Mouse (Mus musculus) midbrain, embryonic 11.5 days (tissue): ENCODE data around the gene Grik3. TPM values are rescaled to one million over a fixed set of nuclear protein-coding genes. Genes with fewer than 3 reads are reported as not detected.

Experiments
- ATAC-seq: fragments of 200-750 bp; cut with Nextera tagmentation; 2 replicates; pipeline ENCODE4 v1.8.0; 2017; ENCODE audit warnings: moderate TSS enrichment, moderate library complexity; ENCODE audit not compliant: low FRiP score
- DNase-seq: peaks from one replicate; pipeline ENCODE4 v3.0.0; 2015; ENCODE audit warnings: low spot score; ENCODE audit errors: missing footprints
- H3K27ac ChIP-seq: fragments of 300-500 bp; sonication (generic); 2 replicates; pipeline ENCODE4 v1.5.1; 2014; ENCODE audit warnings: low read depth, low read length
- H3K27me3 ChIP-seq: fragments of 300-500 bp; sonication (generic); 2 replicates; pipeline ENCODE4 v1.6.1; 2014; ENCODE audit warnings: mild to moderate bottlenecking, low read length, moderate library complexity, mixed read lengths; ENCODE audit not compliant: control insufficient read depth, insufficient read depth
- H3K36me3 ChIP-seq: fragments of 300-500 bp; sonication (generic); 2 replicates; pipeline ENCODE4 v1.6.1; 2014; ENCODE audit warnings: mild to moderate bottlenecking, low read length, moderate library complexity, mixed read lengths; ENCODE audit not compliant: control insufficient read depth, insufficient read depth
- H3K4me1 ChIP-seq: fragments of 300-500 bp; sonication (generic); 2 replicates; pipeline ENCODE4 v1.6.1; 2014; ENCODE audit warnings: low read length; ENCODE audit not compliant: control insufficient read depth, insufficient read depth
- H3K4me2 ChIP-seq: fragments of 300-500 bp; sonication (generic); 2 replicates; pipeline ENCODE4 v1.6.1; 2014; ENCODE audit warnings: mild to moderate bottlenecking, moderate library complexity
- H3K4me3 ChIP-seq: fragments of 300-500 bp; sonication (generic); 2 replicates; pipeline ENCODE4 v1.5.1; 2014; ENCODE audit warnings: low read depth, low read length
- H3K9ac ChIP-seq: fragments of 300-500 bp; sonication (generic); 2 replicates; pipeline ENCODE4 v1.6.1; 2014; ENCODE audit warnings: low read length
- H3K9me3 ChIP-seq: fragments of 300-500 bp; sonication (generic); 2 replicates; pipeline ENCODE4 v1.6.1; 2016; ENCODE audit warnings: low read length; ENCODE audit not compliant: control insufficient read depth
- WGBS: fragments of 180-500 bp; shearing (Covaris S2); extraction: QIAGEN DNeasy Blood & Tissue Kit; methylation state at CpG from one replicate; pipeline ENCODE4 v1.1.7; 2014; 5-methylcytosine and 5-hydroxymethylcytosine counted together
- polyA plus RNA-seq: library from polyadenylated mRNA; unstranded; fragments of >200 nt; fragmentation: Nextera tagmentation; extraction: Ambion mirVana; gene quantifications from 2 replicates; pipeline ENCODE4 v1.2.1, GENCODE M21; 2014

Grik3 gene
- polyA plus RNA-seq, 1 experiment from 2014 or later: 0.60 TPM

DNA sequence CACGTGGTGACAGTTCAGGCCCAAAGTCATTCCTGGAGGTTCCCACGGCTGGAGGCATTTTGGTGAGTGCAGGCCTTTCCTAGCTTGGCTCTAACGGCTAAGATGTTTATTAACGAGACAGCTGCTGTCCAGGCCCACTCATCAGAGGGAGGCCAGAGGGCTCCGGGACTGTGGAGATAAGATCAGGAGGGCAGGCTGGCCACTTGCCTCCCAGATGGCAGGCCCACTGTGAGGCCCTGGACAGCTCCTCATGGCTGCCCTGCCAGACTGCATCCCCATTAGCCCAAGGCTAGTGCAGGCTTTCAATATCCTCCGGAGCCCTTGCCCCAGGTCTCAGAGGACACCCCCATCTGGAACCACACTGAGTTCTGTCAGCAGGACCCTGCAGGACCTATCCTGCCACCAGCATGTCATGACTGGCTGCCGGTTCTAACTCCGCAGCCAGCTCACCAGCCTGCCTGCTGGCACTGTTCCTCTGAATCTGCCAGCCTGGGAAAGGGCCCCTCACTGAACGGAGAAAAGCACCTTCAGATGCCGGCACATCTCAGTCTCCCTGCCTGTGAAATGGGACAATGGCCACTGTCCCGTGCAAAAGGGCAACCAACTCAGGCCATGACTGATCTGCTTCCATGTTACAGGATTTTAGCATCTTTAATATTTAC, 20.7 kb upstream of the Grik3 start:
- DNase-seq (no peak), ATAC-seq (no peak)
- 57% methylated on average over 11 of the region's 11 CpGs for WGBS
- H3K27me3 ChIP-seq: no peaks in the 10 kb centered on the region
- H3K4me2 ChIP-seq: no peak overlapping the region
- H3K9ac ChIP-seq: no peak overlapping the region
- no peaks in the 10 kb centered on the region for H3K36me3 ChIP-seq
- H3K4me3 ChIP-seq: no peak overlapping the region
- H3K9me3 ChIP-seq: no peaks in the 10 kb centered on the region
- H3K27ac ChIP-seq: no peak overlapping the region
- H3K4me1 ChIP-seq: no peaks in the 10 kb centered on the region

DNA sequence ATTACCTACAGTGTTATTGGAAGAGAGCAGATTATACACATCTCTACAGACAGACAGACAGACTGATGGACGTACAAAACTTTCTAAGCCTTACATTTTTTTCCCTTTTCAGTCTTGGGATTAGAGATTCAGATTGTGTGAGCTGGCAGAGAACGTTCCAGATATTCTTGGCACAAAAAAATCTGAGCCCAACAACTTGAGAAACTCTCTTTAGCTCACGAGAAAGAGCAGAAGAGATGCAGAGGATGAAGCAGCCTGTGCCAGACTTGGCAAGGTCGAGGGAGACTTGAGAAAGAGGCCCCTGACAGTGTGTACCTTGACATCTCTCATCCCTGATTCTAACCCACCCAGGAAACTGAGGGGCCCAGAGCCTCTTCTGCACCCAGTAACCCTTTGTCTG, 15.6 kb upstream of the Grik3 start:
- H3K27ac ChIP-seq: no peak overlapping the region
- WGBS: 79% methylated on average over 4 of the region's 4 CpGs
- peaks cover 3% of the 10 kb centered on the region; the same call in 1 of the 2 replicates for H3K27me3 ChIP-seq

DNA sequence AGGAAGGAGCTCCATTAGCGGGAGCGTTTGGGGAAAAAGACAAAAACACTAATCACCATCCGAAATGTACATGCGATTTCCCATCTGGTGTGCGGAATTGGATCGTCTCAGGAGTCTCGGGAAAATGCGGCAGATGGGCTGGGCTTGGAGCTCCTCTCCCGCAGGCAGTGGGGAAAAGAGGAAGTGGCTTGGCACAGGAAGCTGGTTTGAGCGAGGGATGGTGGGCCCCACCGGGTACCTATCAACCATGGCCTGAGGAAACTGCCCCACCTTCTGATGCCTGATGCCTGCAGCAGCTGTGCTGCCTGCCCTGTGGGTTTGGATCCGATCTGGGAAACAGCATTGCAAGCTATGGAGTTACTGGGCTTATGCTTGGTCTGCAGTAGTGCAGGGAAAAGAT, 12.4 kb upstream of the Grik3 start:
- peaks cover 5% of the 10 kb centered on the region; the same call in 1 of the 2 replicates for H3K27me3 ChIP-seq
- WGBS: 41% methylated on average over 12 of the region's 12 CpGs
- H3K9me3 ChIP-seq: no peaks in the 10 kb centered on the region
- H3K4me2 ChIP-seq: no peak overlapping the region
- H3K9ac ChIP-seq: no peak overlapping the region
- no peak for ATAC-seq
- no peaks in the 10 kb centered on the region for H3K36me3 ChIP-seq
- no peak for DNase-seq
- peaks cover 2% of the 10 kb centered on the region; the same call in 1 of the 2 replicates for H3K4me1 ChIP-seq
- no peak overlapping the region for H3K27ac ChIP-seq
- no peak overlapping the region for H3K4me3 ChIP-seq

More for the DNA sequence above, 15.6 kb upstream of the Grik3 start:
- H3K9me3 ChIP-seq: no peaks in the 10 kb centered on the region
- no peaks in the 10 kb centered on the region for H3K36me3 ChIP-seq
- no peak overlapping the region for H3K9ac ChIP-seq
- H3K4me2 ChIP-seq: no peak overlapping the region
- ATAC-seq: no peak
- no peak overlapping the region for H3K4me3 ChIP-seq
- H3K4me1 ChIP-seq: no peaks in the 10 kb centered on the region
- DNase-seq: no peak

DNA sequence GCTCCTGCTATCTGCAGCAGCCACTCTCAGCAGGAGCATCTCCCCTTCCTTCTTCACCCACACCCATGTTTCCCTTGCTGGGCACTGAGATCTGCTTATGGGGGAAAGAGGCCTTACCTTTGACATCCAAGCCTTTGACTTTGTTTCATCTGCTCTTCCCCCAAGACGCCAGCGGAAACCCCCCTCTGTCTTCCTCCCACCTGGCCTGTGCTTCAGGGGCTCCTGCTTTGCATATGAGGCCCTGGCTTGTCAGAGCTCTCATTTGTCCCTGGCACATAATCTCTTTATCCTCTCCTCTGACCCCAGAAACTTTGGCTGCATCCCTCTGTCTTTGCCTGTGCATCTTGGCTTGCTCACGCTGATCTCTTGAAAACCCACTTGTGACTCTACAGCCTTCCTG, 9.2 kb upstream of the Grik3 start:
- ATAC-seq: no peak
- peaks cover 14% of the 10 kb centered on the region for H3K4me1 ChIP-seq
- H3K27ac ChIP-seq: no peak overlapping the region
- H3K9ac ChIP-seq: no peak overlapping the region
- DNase-seq: no peak
- H3K36me3 ChIP-seq: no peaks in the 10 kb centered on the region
- no peaks in the 10 kb centered on the region for H3K9me3 ChIP-seq
- no peak overlapping the region for H3K4me2 ChIP-seq
- WGBS: 15% methylated on average over 3 of the region's 3 CpGs
- no peak overlapping the region for H3K4me3 ChIP-seq
- H3K27me3 ChIP-seq: peaks cover 26% of the 10 kb centered on the region

DNA sequence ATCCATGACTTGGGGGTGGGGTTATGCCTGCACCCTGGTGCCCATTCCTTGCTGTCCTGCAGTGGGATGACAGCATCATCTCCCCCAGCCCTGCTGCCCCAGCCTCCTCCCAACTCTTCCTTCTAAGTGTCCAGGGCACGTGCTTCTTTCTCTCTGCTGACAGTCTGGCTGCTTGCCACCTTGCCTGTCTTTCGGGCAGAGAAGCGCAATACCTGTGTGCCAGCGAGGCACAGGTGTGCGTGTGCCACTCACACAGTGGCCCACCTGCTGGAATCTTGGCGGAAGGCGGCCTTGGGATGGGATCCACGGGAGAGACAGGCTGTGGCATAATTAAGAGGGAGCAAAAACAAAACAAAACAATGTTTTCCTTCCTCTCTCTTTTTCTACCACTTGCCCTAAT, 6.4 kb upstream of the Grik3 start:
- H3K27me3 ChIP-seq: peaks cover 51% of the 10 kb centered on the region
- H3K9me3 ChIP-seq: no peaks in the 10 kb centered on the region
- H3K9ac ChIP-seq: no peak overlapping the region
- peaks cover 29% of the 10 kb centered on the region for H3K4me1 ChIP-seq
- H3K27ac ChIP-seq: no peak overlapping the region
- DNase-seq (no peak), ATAC-seq (no peak)
- 33% methylated on average over 8 of the region's 8 CpGs for WGBS
- H3K4me3 ChIP-seq: no peak overlapping the region
- H3K36me3 ChIP-seq: no peaks in the 10 kb centered on the region
- no peak overlapping the region for H3K4me2 ChIP-seq

DNA sequence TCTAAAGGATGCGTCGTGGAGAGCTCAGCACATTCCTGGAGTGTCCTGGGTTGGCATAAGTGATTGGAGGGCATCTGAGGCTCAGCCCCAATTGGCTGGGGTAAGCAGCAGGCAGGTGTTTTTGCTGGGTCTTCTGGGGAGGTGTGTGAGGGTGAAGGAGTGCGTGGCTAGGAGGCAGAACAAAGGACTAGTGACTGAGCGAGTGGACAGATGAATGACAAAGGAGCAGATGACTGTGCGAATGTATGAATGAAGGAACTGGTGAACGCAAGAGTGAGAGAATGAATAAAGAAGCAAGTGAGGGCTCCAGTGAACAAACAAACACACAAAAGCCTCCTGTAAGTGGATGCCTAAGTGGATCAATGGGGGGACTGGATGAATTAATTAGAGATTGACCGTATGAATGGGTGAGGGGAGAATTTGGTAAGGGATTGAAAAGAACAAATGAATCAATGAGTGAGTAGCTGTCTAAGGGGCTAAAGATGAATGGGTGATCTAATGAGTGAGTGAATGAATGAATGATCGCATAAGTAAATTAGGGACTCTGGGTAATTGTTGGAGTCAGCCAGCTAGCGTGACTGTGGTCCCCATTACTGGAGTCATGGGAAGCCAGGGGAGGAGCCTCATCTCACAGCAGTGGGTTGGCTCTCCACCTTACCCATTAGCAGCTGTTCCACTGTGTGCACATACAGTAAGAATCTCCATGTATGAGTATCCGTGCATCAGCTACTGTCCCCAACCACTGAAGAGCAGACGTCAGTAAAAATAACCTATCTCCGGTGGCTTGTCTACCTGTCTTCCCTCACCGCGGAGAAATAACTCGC, 4.9 kb upstream of the Grik3 start:
- Histone ChIP-seq H3K9ac (no peak overlapping the region), H3K4me1 (peaks cover 42% of the 10 kb centered on the region), H3K36me3 (no peaks in the 10 kb centered on the region), H3K4me3 (no peak overlapping the region), H3K9me3 (no peaks in the 10 kb centered on the region), H3K27me3 (peaks cover 66% of the 10 kb centered on the region), H3K4me2 (no peak overlapping the region), H3K27ac (no peak overlapping the region)
- DNase-seq (peak; percentile 85), ATAC-seq (peak; percentile 19)
- 23% methylated on average over 15 of the region's 15 CpGs for WGBS

- Histone ChIP-seq H3K4me1 (peaks cover 49% of the 10 kb centered on the region), H3K9ac (no peak overlapping the region), H3K27me3 (peaks cover 76% of the 10 kb centered on the region), H3K9me3 (no peaks in the 10 kb centered on the region), H3K4me3 (no peak overlapping the region), H3K36me3 (no peaks in the 10 kb centered on the region), H3K27ac (no peak overlapping the region), H3K4me2 (peak overlapping the region; percentile 12)
- 1% methylated on average over 13 of the region's 13 CpGs for WGBS
- DNase-seq: peak; percentile 89
- ATAC-seq: peak; percentile 6; the same call in 1 of the 2 replicates
These were observed 3.9 kb upstream of the Grik3 start for GRCm38 (mm10) chr4:125486616-125487015.

GRCm38 (mm10) chr4:125487031-125487430, 3.5 kb upstream of the Grik3 start:
- Histone ChIP-seq H3K9ac (no peak overlapping the region), H3K4me2 (peak overlapping the region; percentile 12), H3K27me3 (peaks cover 78% of the 10 kb centered on the region), H3K4me3 (no peak overlapping the region), H3K36me3 (no peaks in the 10 kb centered on the region), H3K27ac (no peak overlapping the region), H3K4me1 (peaks cover 51% of the 10 kb centered on the region), H3K9me3 (no peaks in the 10 kb centered on the region)
- no peak for DNase-seq
- 3% methylated on average over 7 of the region's 7 CpGs for WGBS
- ATAC-seq: 0 out of 2 replicates have a peak, but pooled peaks have one; percentile 19
